Mouse (Mus musculus): ENCODE measurements at regions not wholly inside any gene's neighbourhood (a gene's known extent, or its start where the extent isn't known, plus 50 kb on each side); places are given as distances from the start of the nearest gene placed in this dataset.

DNA sequence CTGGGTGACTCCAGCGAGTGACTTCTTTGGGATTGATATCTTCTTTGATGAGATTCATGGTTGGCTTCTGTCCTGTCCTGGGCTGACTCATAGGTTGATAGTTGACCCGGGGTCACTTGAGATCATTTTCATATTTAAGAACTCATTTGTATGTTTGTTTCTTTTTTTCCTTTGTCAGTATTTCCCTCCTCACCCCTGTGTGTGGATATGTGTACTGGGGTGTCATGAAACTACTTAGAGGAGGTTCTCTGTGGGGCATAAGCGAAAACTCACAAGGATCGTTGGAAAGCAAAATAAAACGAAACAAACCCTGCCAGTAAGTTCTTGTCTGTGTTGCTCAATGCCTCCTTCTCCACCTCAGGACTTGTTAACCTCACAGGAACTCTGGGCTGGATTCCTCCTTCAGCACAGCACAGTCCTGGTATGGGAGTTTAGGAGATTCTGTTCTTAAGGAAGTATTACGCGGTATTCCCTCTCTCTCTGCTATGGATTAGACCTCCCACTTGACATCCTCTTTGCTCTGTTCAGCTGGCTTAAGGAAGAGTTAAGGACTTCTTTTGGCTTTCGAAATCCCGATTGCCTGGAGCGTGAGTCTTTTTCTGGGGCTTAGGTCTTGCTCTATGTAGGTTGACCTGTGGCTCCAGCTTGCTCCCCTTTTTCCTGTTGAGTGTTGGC lies 1243.2 kb upstream of the A1bg start:
- H3K4me1 ChIP-seq (ENCODE audit: control insufficient read depth, insufficient read depth, low read length), result no peaks in the 10 kb centered on the region
- no peak overlapping the region for H3K9ac ChIP-seq (replicated peaks; ENCODE audit: low read depth, low read length)
- H3K27me3 ChIP-seq (ENCODE audit: control insufficient read depth, insufficient read depth, low read length), result no peaks in the 10 kb centered on the region
- H3K36me3 ChIP-seq (ENCODE audit: control insufficient read depth, insufficient read depth, low read length), result no peaks in the 10 kb centered on the region
- H3K27ac ChIP-seq (ENCODE audit: low read depth, low read length), result no peak overlapping the region
- no peak overlapping the region for H3K4me3 ChIP-seq (ENCODE audit: low read depth, low read length)
- no peak overlapping the region for H3K4me2 ChIP-seq (ENCODE audit: low read depth, low read length)
- H3K9me3 ChIP-seq (ENCODE audit: control insufficient read depth, low read length), result no peaks in the 10 kb centered on the region
- 96% methylated on average over 10 of the region's 10 CpGs for WGBS
- no peak for ATAC-seq (ENCODE audit: low read depth)

DNA sequence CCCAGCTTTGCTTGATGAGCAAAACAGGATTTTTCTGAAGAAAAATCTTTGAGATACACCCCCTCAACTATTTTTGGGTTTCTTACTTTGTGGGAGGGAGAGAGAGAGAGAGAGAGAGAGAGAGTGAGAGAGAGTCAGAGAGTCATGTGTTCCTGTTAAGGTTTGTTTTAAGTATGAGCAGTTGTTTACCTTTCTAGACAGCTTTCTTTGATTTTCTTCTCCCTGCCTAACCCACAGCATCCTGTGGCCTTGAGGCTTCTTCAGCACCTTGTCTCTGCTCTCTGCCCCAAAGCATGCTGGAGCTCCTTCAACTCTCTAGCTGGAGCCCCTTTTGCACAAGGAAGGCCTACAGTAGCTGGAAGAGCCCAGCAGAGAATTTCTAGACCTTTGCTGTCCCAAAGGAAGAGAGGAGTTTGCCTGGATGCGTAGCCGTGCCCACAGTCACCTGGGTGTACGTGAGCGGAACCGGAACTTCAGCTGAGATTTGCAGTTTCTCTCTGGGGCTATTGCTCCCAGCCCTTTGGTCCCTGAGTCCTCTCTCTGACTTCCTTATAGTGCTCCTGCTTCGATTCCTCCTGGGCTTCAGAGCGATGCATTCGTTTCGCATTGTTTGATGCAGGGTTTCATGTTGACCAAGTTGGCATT lies 1242.1 kb upstream of the A1bg start:
- no peak overlapping the region for H3K27ac ChIP-seq (ENCODE audit: low read depth, low read length)
- no peaks in the 10 kb centered on the region for H3K4me1 ChIP-seq (ENCODE audit: control insufficient read depth, insufficient read depth, low read length)
- 98% methylated on average over 9 of the region's 9 CpGs for WGBS
- no peaks in the 10 kb centered on the region for H3K9me3 ChIP-seq (ENCODE audit: control insufficient read depth, low read length)
- H3K27me3 ChIP-seq (ENCODE audit: control insufficient read depth, insufficient read depth, low read length), result no peaks in the 10 kb centered on the region
- no peaks in the 10 kb centered on the region for H3K36me3 ChIP-seq (ENCODE audit: control insufficient read depth, insufficient read depth, low read length)
- no peak overlapping the region for H3K4me2 ChIP-seq (ENCODE audit: low read depth, low read length)
- no peak for ATAC-seq (ENCODE audit: low read depth)
- H3K9ac ChIP-seq (replicated peaks; ENCODE audit: low read depth, low read length), result no peak overlapping the region
- H3K4me3 ChIP-seq (ENCODE audit: low read depth, low read length), result no peak overlapping the region

GRCm38 (mm10) chr15:62163203-62163602 lies 1240.4 kb upstream of the A1bg start:
- Histone ChIP-seq H3K4me2 (ENCODE audit: low read depth, low read length) (no peak overlapping the region), H3K36me3 (ENCODE audit: control insufficient read depth, insufficient read depth, low read length) (no peaks in the 10 kb centered on the region), H3K27me3 (ENCODE audit: control insufficient read depth, insufficient read depth, low read length) (no peaks in the 10 kb centered on the region), H3K4me3 (ENCODE audit: low read depth, low read length) (no peak overlapping the region), H3K27ac (ENCODE audit: low read depth, low read length) (no peak overlapping the region), H3K9me3 (ENCODE audit: control insufficient read depth, low read length) (no peaks in the 10 kb centered on the region), H3K4me1 (ENCODE audit: control insufficient read depth, insufficient read depth, low read length) (no peaks in the 10 kb centered on the region), H3K9ac (replicated peaks; ENCODE audit: low read depth, low read length) (no peak overlapping the region)
- no peak for ATAC-seq (ENCODE audit: low read depth)
- WGBS, result 88% methylated on average over 5 of the region's 5 CpGs

- ATAC-seq (ENCODE audit: low read depth), result no peak
- H3K4me3 ChIP-seq (ENCODE audit: low read depth, low read length), result no peak overlapping the region
- 79% methylated on average over 4 of the region's 4 CpGs for WGBS
- no peaks in the 10 kb centered on the region for H3K4me1 ChIP-seq (ENCODE audit: control insufficient read depth, insufficient read depth, low read length)
- H3K36me3 ChIP-seq (ENCODE audit: control insufficient read depth, insufficient read depth, low read length), result no peaks in the 10 kb centered on the region
- no peak overlapping the region for H3K9ac ChIP-seq (replicated peaks; ENCODE audit: low read depth, low read length)
- no peak overlapping the region for H3K27ac ChIP-seq (ENCODE audit: low read depth, low read length)
- no peak overlapping the region for H3K4me2 ChIP-seq (ENCODE audit: low read depth, low read length)
- no peaks in the 10 kb centered on the region for H3K27me3 ChIP-seq (ENCODE audit: control insufficient read depth, insufficient read depth, low read length)
- H3K9me3 ChIP-seq (ENCODE audit: control insufficient read depth, low read length), result no peaks in the 10 kb centered on the region
These were observed 1239.9 kb upstream of the A1bg start for GRCm38 (mm10) chr15:62162648-62163194.

GRCm38 (mm10) chr15:62161975-62162647 lies 1239.3 kb upstream of the A1bg start:
- Histone ChIP-seq H3K27ac (ENCODE audit: low read depth, low read length) (no peak overlapping the region), H3K4me2 (ENCODE audit: low read depth, low read length) (no peak overlapping the region), H3K27me3 (ENCODE audit: control insufficient read depth, insufficient read depth, low read length) (no peaks in the 10 kb centered on the region), H3K4me3 (ENCODE audit: low read depth, low read length) (no peak overlapping the region), H3K9ac (replicated peaks; ENCODE audit: low read depth, low read length) (no peak overlapping the region), H3K4me1 (ENCODE audit: control insufficient read depth, insufficient read depth, low read length) (no peaks in the 10 kb centered on the region), H3K9me3 (ENCODE audit: control insufficient read depth, low read length) (no peaks in the 10 kb centered on the region), H3K36me3 (ENCODE audit: control insufficient read depth, insufficient read depth, low read length) (no peaks in the 10 kb centered on the region)
- no peak for ATAC-seq (ENCODE audit: low read depth)
- 77% methylated on average over 8 of the region's 8 CpGs for WGBS

DNA sequence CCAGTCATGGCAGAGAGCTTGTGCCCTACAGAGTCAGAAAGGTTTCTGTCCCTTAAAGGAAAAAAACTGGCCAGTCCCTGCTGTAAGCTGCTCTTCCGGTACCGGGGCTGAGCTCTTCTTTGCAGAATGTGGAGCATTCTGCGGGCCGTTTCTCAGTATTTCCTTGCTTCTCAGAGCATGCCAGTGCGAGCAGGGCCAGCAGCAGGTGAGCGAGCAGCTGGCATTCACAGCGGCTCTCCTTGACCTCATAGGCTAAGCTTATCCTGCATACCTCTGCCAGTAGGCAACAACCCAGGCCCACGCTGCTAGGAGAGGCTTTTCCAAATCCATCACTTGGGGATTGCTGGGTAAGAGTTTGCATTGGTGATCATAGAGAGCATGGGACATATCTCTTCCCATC lies 1238.2 kb upstream of the A1bg start:
- Histone ChIP-seq H3K4me2 (ENCODE audit: low read depth, low read length) (no peak overlapping the region), H3K9me3 (ENCODE audit: control insufficient read depth, low read length) (no peaks in the 10 kb centered on the region), H3K9ac (replicated peaks; ENCODE audit: low read depth, low read length) (no peak overlapping the region), H3K4me1 (ENCODE audit: control insufficient read depth, insufficient read depth, low read length) (no peaks in the 10 kb centered on the region), H3K27me3 (ENCODE audit: control insufficient read depth, insufficient read depth, low read length) (no peaks in the 10 kb centered on the region), H3K27ac (ENCODE audit: low read depth, low read length) (no peak overlapping the region), H3K36me3 (ENCODE audit: control insufficient read depth, insufficient read depth, low read length) (no peaks in the 10 kb centered on the region), H3K4me3 (ENCODE audit: low read depth, low read length) (no peak overlapping the region)
- WGBS, result 94% methylated on average over 8 of the region's 8 CpGs
- no peak for ATAC-seq (ENCODE audit: low read depth)

DNA sequence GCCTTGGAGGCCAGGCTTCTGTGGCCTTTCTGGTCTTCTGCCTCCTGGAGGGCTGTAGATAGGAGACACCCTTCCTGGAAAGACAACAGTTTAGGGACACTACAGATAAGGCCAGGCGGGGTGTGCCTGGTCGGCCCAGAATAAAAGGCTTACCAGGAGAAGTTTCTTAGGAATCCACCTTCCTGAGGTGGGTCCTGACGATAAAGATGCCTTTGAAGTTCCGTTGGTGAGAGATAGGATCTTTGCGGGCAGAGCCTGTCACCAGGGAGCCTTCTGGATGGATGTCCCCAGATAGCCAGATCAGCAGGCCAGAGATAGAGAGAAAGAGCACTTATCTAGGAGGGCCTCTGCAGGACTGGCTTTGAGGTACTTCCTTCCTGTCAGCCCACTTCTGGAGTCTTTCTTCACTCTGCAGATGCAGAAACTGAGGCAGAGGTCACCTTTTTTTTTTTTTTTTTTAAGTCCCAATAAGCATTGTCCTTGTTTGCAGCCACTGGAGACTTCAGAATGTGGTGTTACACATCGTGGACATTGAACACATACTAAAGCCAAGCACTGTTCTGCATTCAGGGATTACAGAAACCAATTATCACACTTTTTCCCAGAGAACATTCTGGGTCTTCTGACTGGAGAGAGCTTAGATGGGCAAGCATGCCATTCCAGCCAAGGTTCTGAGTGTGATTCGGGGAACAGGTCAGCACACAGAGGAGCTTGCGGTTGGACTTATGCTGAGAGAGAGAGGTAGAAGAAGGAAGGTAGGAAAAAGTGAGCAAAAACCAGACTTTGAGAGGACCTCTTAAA lies 1236.3 kb upstream of the A1bg start:
- ATAC-seq (ENCODE audit: low read depth), result no peak
- H3K9me3 ChIP-seq (ENCODE audit: control insufficient read depth, low read length), result no peaks in the 10 kb centered on the region
- no peak overlapping the region for H3K4me2 ChIP-seq (ENCODE audit: low read depth, low read length)
- no peaks in the 10 kb centered on the region for H3K27me3 ChIP-seq (ENCODE audit: control insufficient read depth, insufficient read depth, low read length)
- H3K4me3 ChIP-seq (ENCODE audit: low read depth, low read length), result no peak overlapping the region
- no peak overlapping the region for H3K9ac ChIP-seq (replicated peaks; ENCODE audit: low read depth, low read length)
- no peaks in the 10 kb centered on the region for H3K4me1 ChIP-seq (ENCODE audit: control insufficient read depth, insufficient read depth, low read length)
- 90% methylated on average over 8 of the region's 8 CpGs for WGBS
- no peaks in the 10 kb centered on the region for H3K36me3 ChIP-seq (ENCODE audit: control insufficient read depth, insufficient read depth, low read length)
- H3K27ac ChIP-seq (ENCODE audit: low read depth, low read length), result no peak overlapping the region

DNA sequence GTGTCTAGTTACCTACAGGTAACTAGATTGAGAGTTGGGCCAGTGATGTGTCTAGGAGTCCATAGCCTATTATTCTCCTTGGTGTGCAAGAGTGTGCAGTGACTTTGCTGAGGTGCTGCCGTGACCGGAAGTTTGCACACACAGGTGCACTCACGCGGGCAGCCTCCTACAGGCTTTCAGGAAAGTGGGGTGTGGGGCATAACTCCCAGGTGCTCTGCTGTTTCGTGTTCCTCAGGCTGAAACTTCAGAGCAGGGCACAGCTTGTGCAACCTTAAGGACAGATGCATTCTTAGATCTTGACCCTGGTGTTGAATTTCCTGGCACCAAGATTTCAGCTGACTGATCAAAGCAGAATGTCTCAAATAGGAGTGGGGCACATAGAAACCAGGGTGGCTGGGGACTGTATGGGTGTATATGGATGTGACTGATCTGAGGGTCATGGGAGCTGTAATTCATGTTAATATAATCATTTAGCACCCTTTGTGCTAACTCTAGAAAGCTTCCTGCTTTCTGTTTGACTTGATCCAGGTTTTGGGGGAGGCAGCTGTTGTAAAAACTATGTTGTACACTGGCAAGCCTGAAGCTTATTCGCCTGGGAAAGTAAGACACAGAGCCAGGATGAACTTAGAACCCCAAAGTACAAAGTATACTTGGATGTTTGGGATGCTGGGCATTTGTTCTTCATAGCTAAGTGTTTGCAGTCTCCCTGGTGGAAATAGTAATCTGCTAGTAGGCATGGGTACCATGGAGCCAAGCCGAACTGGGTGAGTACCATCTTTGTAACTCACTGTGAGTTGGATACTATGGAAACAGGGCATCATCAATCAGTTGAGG lies 1234.6 kb upstream of the A1bg start:
- Histone ChIP-seq H3K36me3 (ENCODE audit: control insufficient read depth, insufficient read depth, low read length) (no peaks in the 10 kb centered on the region), H3K9ac (replicated peaks; ENCODE audit: low read depth, low read length) (no peak overlapping the region), H3K4me3 (ENCODE audit: low read depth, low read length) (no peak overlapping the region), H3K27ac (ENCODE audit: low read depth, low read length) (no peak overlapping the region), H3K9me3 (ENCODE audit: control insufficient read depth, low read length) (no peaks in the 10 kb centered on the region), H3K4me1 (ENCODE audit: control insufficient read depth, insufficient read depth, low read length) (no peaks in the 10 kb centered on the region), H3K4me2 (ENCODE audit: low read depth, low read length) (no peak overlapping the region), H3K27me3 (ENCODE audit: control insufficient read depth, insufficient read depth, low read length) (no peaks in the 10 kb centered on the region)
- WGBS, result 92% methylated on average over 7 of the region's 7 CpGs
- ATAC-seq (ENCODE audit: low read depth), result no peak

Data from neural tube, embryonic 14.5 days (tissue).